Mouse (Mus musculus): ENCODE data around the gene Xrcc3. TPM values are rescaled to one million over a fixed set of nuclear protein-coding genes. Genes with fewer than 3 reads are reported as not detected.

The Xrcc3 gene
- polyA plus RNA-seq, 1 experiment from 2014 or later = 20.3 TPM

Other genes with a start within 250 kb of the Xrcc3 start
- 61.5 and 73.6 TPM in 2 replicates for gene Mark3, start 239.3 kb downstream of the Xrcc3 start, polyA plus RNA-seq (2014; fragmentation: Nextera tagmentation; extraction: Ambion mirVana)
- gene Ckb, start 141.5 kb downstream of the Xrcc3 start, polyA plus RNA-seq (2014; fragmentation: Nextera tagmentation; extraction: Ambion mirVana) = 81.5 and 88.5 TPM in 2 replicates
- gene Trmt61a, start 135.8 kb downstream of the Xrcc3 start, polyA plus RNA-seq (2014; fragmentation: Nextera tagmentation; extraction: Ambion mirVana) = 6.7 and 11.9 TPM in 2 replicates
- 45.2 and 49.7 TPM in 2 replicates for gene Bag5, start 100.6 kb downstream of the Xrcc3 start, polyA plus RNA-seq (2014; fragmentation: Nextera tagmentation; extraction: Ambion mirVana)
- 63.1 and 63.4 TPM in 2 replicates for gene Apopt1, start 100.6 kb downstream of the Xrcc3 start, polyA plus RNA-seq (2014; fragmentation: Nextera tagmentation; extraction: Ambion mirVana)
- gene Klc1, start 55.0 kb downstream of the Xrcc3 start, polyA plus RNA-seq (2014; fragmentation: Nextera tagmentation; extraction: Ambion mirVana) = 76.4 and 91.6 TPM in 2 replicates
- 110 and 113 TPM in 2 replicates for gene Zfyve21, start 297 bp upstream of the Xrcc3 start, polyA plus RNA-seq (2014; fragmentation: Nextera tagmentation; extraction: Ambion mirVana)
- gene Ppp1r13b, start 94.2 kb upstream of the Xrcc3 start, polyA plus RNA-seq (2014; fragmentation: Nextera tagmentation; extraction: Ambion mirVana) = 13.6 and 20.6 TPM in 2 replicates
- 689 and 1,049 TPM in 2 replicates for gene Atp5mpl, start 153.1 kb upstream of the Xrcc3 start, polyA plus RNA-seq (2014; fragmentation: Nextera tagmentation; extraction: Ambion mirVana)
- 0.44 and 0.65 TPM in 2 replicates for gene Tdrd9, start 157.7 kb upstream of the Xrcc3 start, polyA plus RNA-seq (2014; fragmentation: Nextera tagmentation; extraction: Ambion mirVana)
- gene Rd3l, start 167.4 kb upstream of the Xrcc3 start, polyA plus RNA-seq (2014; fragmentation: Nextera tagmentation; extraction: Ambion mirVana) = not detected in 2 replicates

All from kidney, embryonic 14.5 days (tissue).